ENCODE assay signal across 30 mouse cellular contexts in genomic region chr1:127974082-127974481, GRCm38 (mm10).
DNase-seq lines count a peak whose midpoint lies in the region; ATAC-seq and TF ChIP-seq lines count a peak whose summit lies in the region.
"Had no signal": no experiment of that assay in that cellular context is flagged by ENCODE, and none has a peak within 500 bp of the region (broad histone marks: within the 10 kb centered on the region; RNA-seq: fewer than 3 reads in every experiment).

No protein-coding gene starts in this region.

- H3K27me3 ChIP-seq in kidney, embryonic 15.5 days, result no peaks in the 10 kb centered on the region
- H3K27me3 ChIP-seq: embryonic facial prominence, embryonic 13.5 days; forebrain, embryonic 12.5 days; forebrain, embryonic 15.5 days; heart, embryonic 12.5 days; heart, embryonic 15.5 days; hindbrain, embryonic 13.5 days had no signal

- H3K4me2 ChIP-seq in kidney, embryonic 15.5 days, result no peak overlapping the region
- H3K4me2 ChIP-seq: embryonic facial prominence, embryonic 13.5 days; forebrain, embryonic 12.5 days; forebrain, embryonic 15.5 days; heart, embryonic 12.5 days; heart, embryonic 15.5 days; hindbrain, embryonic 13.5 days had no signal

- no peak for DNase-seq in frontal cortex, postnatal 10 days (ENCODE audit: low spot score in 2 of 2)
- DNase-seq in layer of hippocampus, adult 2 months (ENCODE audit: low spot score in 2 of 2), result no peak
- no peak for DNase-seq in layer of hippocampus, postnatal 14 days (ENCODE audit: low spot score in 2 of 2)
- peak; percentile 61 for DNase-seq in brain, adult 2 months (ENCODE audit: low read depth, low spot score)
- peak; percentile 43 for DNase-seq in telencephalon, adult 2 months (ENCODE audit: low read depth, low spot score)
- DNase-seq: adrenal gland, adult 8-10 months; adrenal gland, postnatal 25 days; cerebellum, adult 11 months; cerebellum, adult 2 months; cerebellum, adult 9-11 months; cerebellum, postnatal 25 days; embryo, embryonic 11 days; gastrocnemius, adult 2 months; gastrocnemius, postnatal 14 days; heart, adult 2 months; heart, postnatal 10 days; heart, postnatal 36 days had no signal

- no peak for TF ChIP-seq CTCF in layer of hippocampus, adult 2 months (conservative IDR thresholded peaks at IDR 0.05)

- H3K9me3 ChIP-seq in kidney, embryonic 15.5 days (replicated peaks), result no peaks in the 10 kb centered on the region
- H3K9me3 ChIP-seq: embryonic facial prominence, embryonic 10.5 days; embryonic facial prominence, embryonic 13.5 days; forebrain, embryonic 12.5 days; forebrain, embryonic 15.5 days; heart, embryonic 12.5 days; heart, embryonic 15.5 days; hindbrain, embryonic 10.5 days; hindbrain, embryonic 13.5 days had no signal

- peaks cover 20% of the 10 kb centered on the region; the same call in 1 of the 2 replicates for H3K36me3 ChIP-seq in kidney, embryonic 15.5 days
- H3K36me3 ChIP-seq: forebrain, embryonic 15.5 days; hindbrain, embryonic 13.5 days had no signal

- WGBS in kidney, embryonic 15.5 days, result 95% methylated on average over 4 of the region's 4 CpGs

- H3K9ac ChIP-seq in kidney, embryonic 15.5 days, result no peak overlapping the region
- H3K9ac ChIP-seq: embryonic facial prominence, embryonic 13.5 days; forebrain, embryonic 12.5 days; forebrain, embryonic 15.5 days; heart, embryonic 12.5 days; heart, embryonic 15.5 days; hindbrain, embryonic 13.5 days had no signal

- no peak overlapping the region for H3K4me3 ChIP-seq in layer of hippocampus, adult 2 months
- no peak overlapping the region for H3K4me3 ChIP-seq in kidney, embryonic 15.5 days (replicated peaks)
- H3K4me3 ChIP-seq: embryonic facial prominence, embryonic 10.5 days; embryonic facial prominence, embryonic 13.5 days; erythroblast, embryonic 14.5 days; forebrain, embryonic 12.5 days; forebrain, embryonic 15.5 days; gastrocnemius, adult 2 months; heart, adult 2 months; heart, embryonic 12.5 days; heart, embryonic 15.5 days; hindbrain, embryonic 10.5 days; hindbrain, embryonic 13.5 days had no signal

- peak; percentile 4; the same call in 1 of the 2 replicates for ATAC-seq in frontal cortex, adult (ENCODE audit: low TSS enrichment)
- ATAC-seq in kidney, embryonic 15.5 days (replicated peaks; ENCODE audit: low FRiP score), result no peak
- ATAC-seq: activated CD4-positive, CD25-positive, alpha-beta regulatory T cell, adult 4 months; forebrain, embryonic 15.5 days; hindbrain, embryonic 16.5 days had no signal

- H3K27ac ChIP-seq in layer of hippocampus, adult 2 months, result peak overlapping the region; percentile 92
- H3K27ac ChIP-seq in kidney, embryonic 15.5 days, result no peak overlapping the region
- H3K27ac ChIP-seq: embryonic facial prominence, embryonic 10.5 days; embryonic facial prominence, embryonic 13.5 days; forebrain, embryonic 12.5 days; forebrain, embryonic 15.5 days; heart, adult 2 months; heart, embryonic 15.5 days; hindbrain, embryonic 10.5 days; hindbrain, embryonic 13.5 days had no signal

- no peaks in the 10 kb centered on the region for H3K4me1 ChIP-seq in kidney, embryonic 15.5 days
- H3K4me1 ChIP-seq: embryonic facial prominence, embryonic 10.5 days; embryonic facial prominence, embryonic 13.5 days; forebrain, embryonic 12.5 days; forebrain, embryonic 15.5 days; heart, embryonic 12.5 days; hindbrain, embryonic 10.5 days; hindbrain, embryonic 13.5 days had no signal

Comparison
In these comparisons a context has a peak if more than half of its experiments do, and no peak if none do; other contexts are left out.
1. DNase-seq: peak in brain, adult 2 months (single experiment) and telencephalon, adult 2 months (single experiment); none in frontal cortex, postnatal 10 days (0 of 2), layer of hippocampus, adult 2 months (0 of 2) and layer of hippocampus, postnatal 14 days (0 of 2).